Mouse (Mus musculus) stomach, adult 2 months (tissue): Measurements from ENCODE around the gene Fam104a. TPM values are rescaled to one million over a fixed set of nuclear protein-coding genes. Genes with fewer than 3 reads are reported as not detected.

Source experiments
- polyA plus RNA-seq: library from polyadenylated mRNA; depleted of rRNA; stranded (reverse); fragments of >200 nt; gene quantifications from 2 replicates; pipeline ENCODE4 v1.2.3, GENCODE M21; 2012; rRNA removed

Fam104a gene
- polyA plus RNA-seq = 20.8 and 30.8 TPM in 2 replicates

DNA sequence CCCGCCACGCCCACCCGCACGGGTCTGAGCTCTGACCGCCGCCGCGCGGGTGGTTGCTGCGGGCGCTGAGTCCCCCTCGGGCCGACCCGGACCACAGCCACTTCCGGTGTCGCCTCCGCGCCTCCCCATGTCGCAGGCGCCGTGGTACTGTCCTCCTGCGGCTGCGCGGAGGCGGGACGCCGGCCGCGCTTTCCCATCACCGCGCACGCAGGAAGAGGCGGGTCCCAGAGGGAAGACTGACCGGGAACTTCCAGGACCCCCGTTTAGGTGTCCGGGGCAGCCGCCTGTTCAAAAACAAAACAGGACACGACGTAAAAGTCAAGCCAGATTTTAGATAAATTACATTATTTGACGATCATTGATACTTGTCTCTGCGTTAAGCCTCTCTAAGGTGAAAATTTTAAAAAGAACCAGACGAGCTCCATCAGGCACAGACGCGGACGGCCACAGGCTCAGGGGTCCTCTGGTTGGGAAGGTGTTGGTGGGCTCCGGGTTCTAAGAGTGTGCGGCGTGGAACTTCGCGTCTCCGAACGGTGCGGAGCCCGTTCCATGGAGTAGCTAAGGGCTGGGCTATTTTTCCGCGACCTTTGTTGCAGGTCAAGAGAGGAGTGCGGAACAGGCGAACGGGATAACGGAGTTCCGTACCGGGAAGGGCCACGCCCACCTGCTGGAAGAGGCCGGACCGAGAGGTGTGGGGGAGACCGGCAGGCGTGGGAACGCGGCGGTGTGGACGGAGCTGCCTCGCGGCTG lies at the start of gene Fam104a, which contains the start of gene D11Wsu47e:
Gene Fam104a (minus strand): TSS at position 199 of the 750 bp plus-strand sequence.
Gene D11Wsu47e (plus strand): TSS at position 456 of the 750 bp plus-strand sequence.

GRCm38 (mm10) chr11:113709731-113710256 lies 25.8 kb upstream of the Fam104a start, which contains the start of gene Cpsf4l:
TSS of gene Cpsf4l (minus strand) at chr11:113710017.

GRCm38 (mm10) chr11:113649353-113650210 lies 34.4 kb downstream of the Fam104a start, which contains the start of gene Slc39a11:
TSS of gene Slc39a11 (minus strand) at chr11:113650079.

GRCm38 (mm10) chr11:113648690-113649352 lies 35.1 kb downstream of the Fam104a start, which contains the start of gene Cog1:
TSS of gene Cog1 (plus strand) at chr11:113649169.

DNA sequence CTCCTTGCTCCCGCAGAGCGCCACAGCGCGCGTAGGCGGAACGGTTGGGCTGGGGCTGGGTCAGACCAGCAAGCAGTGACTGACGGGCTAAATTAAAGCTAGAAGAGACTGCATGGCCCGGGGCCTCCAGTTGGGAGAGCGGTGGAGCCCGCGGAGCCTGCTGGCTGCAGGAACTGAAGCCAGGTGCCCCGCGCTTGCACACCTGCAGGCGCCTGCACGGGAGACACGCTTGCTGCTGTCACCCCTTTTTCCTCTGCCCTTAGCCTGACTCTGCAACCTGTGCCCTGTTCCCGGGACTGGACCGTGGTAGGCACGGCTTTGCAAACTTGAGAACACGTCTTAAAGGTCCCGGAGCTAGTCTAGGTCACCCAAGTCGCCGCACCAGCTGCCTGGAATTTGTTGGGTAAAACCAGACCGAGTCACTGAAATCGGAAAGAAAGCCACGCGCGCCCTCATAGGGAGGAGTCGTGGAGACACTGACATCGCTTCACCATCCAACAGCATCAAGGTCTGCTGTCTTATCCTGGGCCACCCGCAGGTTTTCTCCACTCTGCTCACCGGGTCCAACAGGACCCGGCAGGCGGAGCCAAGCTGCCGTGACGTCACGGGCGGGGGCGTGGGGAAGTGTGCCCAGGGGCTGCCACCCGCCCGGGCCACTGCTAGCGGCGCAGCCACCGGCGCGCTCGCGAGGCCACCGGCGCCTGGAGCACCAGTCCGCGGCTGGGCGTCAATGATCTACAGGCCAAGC lies 65.1 kb downstream of the Fam104a start, which contains the start of gene Sstr2:
Gene Sstr2 (plus strand): TSS at position 671 of the 748 bp plus-strand sequence.

Other genes starting within 250 kb of the Fam104a start
- gene Sstr2, start 64.8 kb downstream of the Fam104a start, polyA plus RNA-seq = 7.6 and 8.5 TPM in 2 replicates
- 21.6 TPM in 2 replicates for gene Cog1, start 35.0 kb downstream of the Fam104a start, polyA plus RNA-seq
- 55.2 and 63.8 TPM in 2 replicates for gene Slc39a11, start 34.1 kb downstream of the Fam104a start, polyA plus RNA-seq
- gene D11Wsu47e, start 257 bp upstream of the Fam104a start, polyA plus RNA-seq = 1.3 and 1.8 TPM in 2 replicates
- gene Cpsf4l, start 25.9 kb upstream of the Fam104a start, polyA plus RNA-seq = 0.12 and 0.18 TPM in 2 replicates
- 25.0 and 25.4 TPM in 2 replicates for gene Cdc42ep4, start 67.7 kb upstream of the Fam104a start, polyA plus RNA-seq